Mouse (Mus musculus) spleen, adult 2 months (tissue): ENCODE results near the gene Kcnh7.

Experiments
- CTCF ChIP-seq: fragments of 200-500 bp; IDR thresholded peaks from 2 replicates; pipeline ENCODE4 v1.5.1; 2011; ENCODE audit warnings: mild to moderate bottlenecking, inconsistent platforms; ENCODE audit not compliant: insufficient read depth, insufficient read length, insufficient replicate concordance; ENCODE audit errors: extremely low read depth
- POLR2A ChIP-seq: fragments of 200-500 bp; IDR thresholded peaks from 2 replicates; pipeline ENCODE4 v1.6.1; 2011; ENCODE audit warnings: low read depth, low read length, inconsistent platforms

DNA sequence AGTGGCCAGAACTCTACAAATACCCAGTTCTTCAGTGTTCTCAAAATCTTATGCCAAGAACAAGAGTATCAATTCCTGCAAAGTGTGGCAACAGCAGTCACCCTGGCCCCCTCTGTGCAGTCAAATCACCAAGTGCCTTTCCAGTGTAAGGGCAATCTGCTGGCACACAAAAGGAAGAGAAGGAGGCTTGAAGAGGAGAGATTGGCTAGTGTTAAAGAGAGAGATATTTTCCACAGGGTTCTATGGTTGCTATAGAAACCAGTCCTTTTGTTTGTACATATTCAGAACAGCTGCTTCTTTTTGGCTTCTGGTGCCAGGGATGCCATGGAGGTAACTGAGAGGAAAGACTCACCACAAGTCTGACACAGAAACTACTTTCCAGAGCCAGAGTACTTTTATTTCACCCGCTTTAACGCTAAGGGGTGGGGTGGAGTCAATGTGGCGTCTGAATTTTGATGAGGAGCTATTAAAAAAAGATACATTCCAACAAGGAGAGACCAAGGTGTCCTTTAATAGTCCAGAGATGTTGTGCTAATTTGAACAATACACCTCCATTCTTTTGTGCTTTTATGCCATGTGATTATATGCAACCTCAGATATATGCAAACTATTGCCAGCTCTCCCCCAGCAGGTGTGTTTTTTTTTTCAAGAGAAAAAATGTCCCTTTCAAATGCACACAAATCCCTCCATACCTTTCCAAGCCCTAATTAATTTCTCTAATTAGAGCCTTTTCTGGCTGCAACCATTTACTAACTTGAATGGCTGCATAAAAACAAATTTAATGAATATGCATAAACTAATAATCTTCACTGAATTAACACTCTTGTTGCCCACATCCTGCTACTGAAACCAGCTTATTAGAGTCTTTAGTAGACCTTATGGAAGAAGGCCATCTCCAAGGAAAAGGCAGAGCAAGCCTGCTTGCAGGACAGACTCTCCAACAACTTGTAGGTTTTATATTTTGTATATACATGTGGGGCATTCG lies 66.6 kb downstream of the Kcnh7 start:
- TF ChIP-seq POLR2A: no peak
- TF ChIP-seq CTCF: no peak
